Comparison of ENCODE assay signal across 41 mouse cellular contexts in genomic region chr5:110361465-110361864, GRCm38 (mm10). TPM values are rescaled to one million over a fixed set of nuclear protein-coding genes. Genes with fewer than 3 reads are reported as not detected.
"Had no signal": no experiment of that assay in that cellular context is flagged by ENCODE, and none has a peak within 500 bp of the region (broad histone marks: within the 10 kb centered on the region; RNA-seq: fewer than 3 reads in every experiment).

No protein-coding gene starts in this region.

- DNase-seq: gastrocnemius, adult 2 months; gastrocnemius, postnatal 10 days; gastrocnemius, postnatal 25 days; heart, adult 2 months; heart, postnatal 14 days; heart, postnatal 4 days; kidney, adult 9 months; kidney, postnatal 14 days; kidney, postnatal 36 days; layer of hippocampus, adult 9-11 months; liver; liver, embryonic 13.5 days; liver, postnatal 0 days had no signal

RNA-seq across cellular contexts. Expression of gene Lrcol1, which starts 16.9 kb away (rescaled TPM):
- total RNA-seq: gastrocnemius, adult 2 months; gastrocnemius, postnatal 10 days; gastrocnemius, postnatal 25 days; gastrocnemius, postnatal 4 days; granulocyte monocyte progenitor cell, adult 5-6 weeks; heart, adult 2 months; heart, postnatal 14 days; heart, postnatal 4 days; layer of hippocampus, adult 18-20 months; layer of hippocampus, adult 8-10 months; layer of hippocampus, postnatal 25 days; left cerebral cortex, adult 2 months; left cerebral cortex, postnatal 14 days; left cerebral cortex, postnatal 36 days had no signal
- polyA plus RNA-seq: heart, adult 2 months; heart, embryonic 11.5 days; heart, embryonic 13.5 days; heart, embryonic 15.5 days; heart, postnatal 0 days; hindbrain, embryonic 10.5 days; hindbrain, embryonic 12.5 days; hindbrain, embryonic 14.5 days; hindbrain, embryonic 16.5 days; intestine, embryonic 15.5 days; intestine, postnatal 0 days; kidney, adult 2 months; kidney, embryonic 15.5 days; kidney, postnatal 0 days; large intestine, adult 2 months; limb, embryonic 10.5 days; limb, embryonic 12.5 days; limb, embryonic 14.5 days; liver, embryonic 11.5 days; liver, embryonic 13.5 days; liver, embryonic 15.5 days; liver, postnatal 0 days had no signal

RNA-seq across cellular contexts. Expression of gene P2rx2, which starts 18.5 kb away (rescaled TPM):
- total RNA-seq: gastrocnemius, adult 2 months; gastrocnemius, postnatal 10 days; gastrocnemius, postnatal 25 days; gastrocnemius, postnatal 4 days; granulocyte monocyte progenitor cell, adult 5-6 weeks; heart, adult 2 months; heart, postnatal 14 days; heart, postnatal 4 days; layer of hippocampus, adult 18-20 months; left cerebral cortex, postnatal 36 days had no signal
- polyA plus RNA-seq: heart, postnatal 0 days; inflammation-experienced regulatory T-cells, adult 6 months; liver, embryonic 13.5 days; liver, embryonic 15.5 days had no signal
